Mouse (Mus musculus): ENCODE data around the gene Tlcd1. TPM values are rescaled to one million over a fixed set of nuclear protein-coding genes. Genes with fewer than 3 reads are reported as not detected.
A peak's percentile ranks its signal among the peaks of the same experiment; 100 is the strongest.

Gene Tlcd1
- total and polyA plus RNA-seq, 3 experiments: 23.3 to 28.3 TPM; not detected in 1

- H3K9me3 ChIP-seq (replicated peaks; ENCODE audit: insufficient read depth, low read length): no peaks in the 10 kb centered on the region
- no peaks in the 10 kb centered on the region for H3K4me1 ChIP-seq (ENCODE audit: control insufficient read depth in 1 of 2, insufficient read depth in 2 of 2, low read length in 2 of 2)
- TF ChIP-seq USF2 (IDR thresholded peaks at IDR 0.05; ENCODE audit: borderline replicate concordance in 1 of 2, insufficient read depth in 1 of 2, low read depth in 1 of 2, low read length in 2 of 2) (no peak), NELFE (IDR thresholded peaks at IDR 0.05; ENCODE audit: low read depth, low read length) (no peak), MAFK (IDR thresholded peaks at IDR 0.05; ENCODE audit: borderline replicate concordance, low read depth, low read length) (no peak), ZC3H11A (IDR thresholded peaks at IDR 0.05; ENCODE audit: low read depth, low read length) (no peak), MAZ (IDR thresholded peaks at IDR 0.05; ENCODE audit: low read depth, low read length) (no peak), TBP (IDR thresholded peaks at IDR 0.05; ENCODE audit: low read depth, low read length) (no peak), MYC (IDR thresholded peaks at IDR 0.05; ENCODE audit: low read depth, low read length) (no peak), ZKSCAN1 (IDR thresholded peaks at IDR 0.05; ENCODE audit: low read depth, low read length) (no peak), CHD2 (IDR thresholded peaks at IDR 0.05; ENCODE audit: low read length) (no peak), MXI1 (IDR thresholded peaks at IDR 0.05; ENCODE audit: low read depth, low read length) (no peak), GABPA (IDR thresholded peaks at IDR 0.05; ENCODE audit: low read depth, low read length) (no peak), BHLHE40 (IDR thresholded peaks at IDR 0.05; ENCODE audit: borderline replicate concordance, low read depth, low read length) (no peak), ETS1 (IDR thresholded peaks at IDR 0.05; ENCODE audit: low read depth, low read length) (no peak), UBTF (IDR thresholded peaks at IDR 0.05; ENCODE audit: borderline replicate concordance, insufficient read depth, low read depth, low read length) (no peak), ZMIZ1 (IDR thresholded peaks at IDR 0.05; ENCODE audit: low read depth, low read length) (no peak), MAX (IDR thresholded peaks at IDR 0.05; ENCODE audit: low read length) (no peak), POLR2AphosphoS2 (IDR thresholded peaks at IDR 0.05; ENCODE audit: low read length) (no peak; the same call in 1 of the 2 replicates)
- DNase-seq (ENCODE audit: low read depth, low spot score): no peak
- H3K27ac ChIP-seq (ENCODE audit: control insufficient read depth, low read depth, low read length): no peak overlapping the region
- no peak overlapping the region for H3K9ac ChIP-seq (ENCODE audit: control insufficient read depth, low read depth, low read length, poor library complexity, severe bottlenecking)
- H3K79me2 ChIP-seq (ENCODE audit: control insufficient read depth, insufficient read depth, low read length, poor library complexity): no peaks in the 10 kb centered on the region
- no peak overlapping the region for H3K4me3 ChIP-seq (ENCODE audit: control insufficient read depth in 1 of 2, insufficient read depth in 1 of 2, low read depth in 2 of 2, low read length in 2 of 2)
- H3K36me3 ChIP-seq (ENCODE audit: control insufficient read depth in 1 of 2, insufficient read depth in 2 of 2, low read length in 2 of 2): no peaks in the 10 kb centered on the region
- H3K27me3 ChIP-seq (ENCODE audit: control insufficient read depth in 1 of 2, insufficient read depth in 2 of 2, low read length in 2 of 2): no peaks in the 10 kb centered on the region
These were observed 20.3 kb upstream of the Tlcd1 start for GRCm38 (mm10) chr11:78156156-78156699.

GRCm38 (mm10) chr11:78159096-78159495 is 17.4 kb upstream of the Tlcd1 start:
- no peaks in the 10 kb centered on the region for H3K9me3 ChIP-seq (replicated peaks; ENCODE audit: insufficient read depth, low read length)
- peaks cover 0 to 3% of the 10 kb centered on the region in 2 experiments; a peak in 2 of 4 replicates for H3K4me1 ChIP-seq (ENCODE audit: control insufficient read depth in 1 of 2, insufficient read depth in 2 of 2, low read length in 2 of 2)
- DNase-seq (ENCODE audit: low read depth, low spot score): peak; percentile 95
- H3K36me3 ChIP-seq (ENCODE audit: control insufficient read depth in 1 of 2, insufficient read depth in 2 of 2, low read length in 2 of 2): peaks cover 0 to 3% of the 10 kb centered on the region in 2 experiments; a peak in 1 of 4 replicates
- no peak overlapping the region for H3K4me3 ChIP-seq (ENCODE audit: control insufficient read depth in 1 of 2, insufficient read depth in 1 of 2, low read depth in 2 of 2, low read length in 2 of 2)
- no peak overlapping the region for H3K9ac ChIP-seq (ENCODE audit: control insufficient read depth, low read depth, low read length, poor library complexity, severe bottlenecking)
- no peak overlapping the region for H3K27ac ChIP-seq (ENCODE audit: control insufficient read depth, low read depth, low read length)
- H3K27me3 ChIP-seq (ENCODE audit: control insufficient read depth in 1 of 2, insufficient read depth in 2 of 2, low read length in 2 of 2): no peaks in the 10 kb centered on the region
- peaks cover 3% of the 10 kb centered on the region; the same call in 1 of the 2 replicates for H3K79me2 ChIP-seq (ENCODE audit: control insufficient read depth, insufficient read depth, low read length, poor library complexity)
- TF ChIP-seq ELF1 (IDR thresholded peaks at IDR 0.05; ENCODE audit: low read depth, low read length) (no peak), E2F4 (IDR thresholded peaks at IDR 0.05; ENCODE audit: borderline replicate concordance, low read depth, low read length) (no peak), GABPA (IDR thresholded peaks at IDR 0.05; ENCODE audit: low read depth, low read length) (no peak), CHD2 (IDR thresholded peaks at IDR 0.05; ENCODE audit: low read length) (no peak), MEF2A (IDR thresholded peaks at IDR 0.05; ENCODE audit: extremely low read depth, insufficient replicate concordance, low read depth, low read length, poor library complexity, severe bottlenecking) (no peak), POLR2AphosphoS2 (IDR thresholded peaks at IDR 0.05; ENCODE audit: low read length) (0 out of 2 replicates have a peak, but pooled peaks have one; percentile 33), CHD1 (IDR thresholded peaks at IDR 0.05; ENCODE audit: low read depth, low read length) (no peak), GATA1 (IDR thresholded peaks at IDR 0.05; ENCODE audit: low read depth, low read length) (no peak), ZMIZ1 (IDR thresholded peaks at IDR 0.05; ENCODE audit: low read depth, low read length) (no peak), ZKSCAN1 (IDR thresholded peaks at IDR 0.05; ENCODE audit: low read depth, low read length) (no peak), EP300 (IDR thresholded peaks at IDR 0.05; ENCODE audit: low read depth in 1 of 2, low read length in 2 of 2) (0 out of 4 replicates have a peak, but pooled peaks of 1 of the 2 experiments have one; percentile 28), ZNF384 (IDR thresholded peaks at IDR 0.05; ENCODE audit: low read depth, low read length) (peak; percentile 63), MAX (IDR thresholded peaks at IDR 0.05; ENCODE audit: low read length) (peak; percentile 53; the same call in 1 of the 2 replicates), HCFC1 (IDR thresholded peaks at IDR 0.05; ENCODE audit: low read depth, low read length) (peak; percentile 60; the same call in 1 of the 2 replicates), ETS1 (IDR thresholded peaks at IDR 0.05; ENCODE audit: low read depth, low read length) (no peak), POLR2A (IDR thresholded peaks at IDR 0.05; ENCODE audit: control insufficient read depth in 1 of 2, insufficient read depth in 1 of 2, low read depth in 1 of 2, low read length in 2 of 2, poor library complexity in 1 of 2) (0 out of 4 replicates have a peak, but pooled peaks of 1 of the 2 experiments have one; percentile 27), USF2 (IDR thresholded peaks at IDR 0.05; ENCODE audit: borderline replicate concordance in 1 of 2, insufficient read depth in 1 of 2, low read depth in 1 of 2, low read length in 2 of 2) (no peak), CTCF (IDR thresholded peaks at IDR 0.05 in 2 of 3, conservative IDR thresholded peaks at IDR 0.05 in 1 of 3; ENCODE audit: control insufficient read depth in 1 of 3, insufficient read depth in 1 of 3, low read depth in 2 of 3, low read length in 3 of 3, poor library complexity in 1 of 3, severe bottlenecking in 1 of 3) (peak in 2 of 3 experiments; percentile 88 to 99), MYC (IDR thresholded peaks at IDR 0.05; ENCODE audit: low read depth, low read length) (peak; percentile 39; the same call in 1 of the 2 replicates), TBP (IDR thresholded peaks at IDR 0.05; ENCODE audit: low read depth, low read length) (0 out of 2 replicates have a peak, but pooled peaks have one; percentile 19), KAT2A (conservative IDR thresholded peaks at IDR 0.05; ENCODE audit: low read depth, low read length) (no peak), UBTF (IDR thresholded peaks at IDR 0.05; ENCODE audit: borderline replicate concordance, insufficient read depth, low read depth, low read length) (no peak)

All from MEL (cell line).